Mouse (Mus musculus) left cerebral cortex, postnatal 36 days (tissue): Measurements from ENCODE around the gene Gnb1. TPM values are rescaled to one million over a fixed set of nuclear protein-coding genes. Genes with fewer than 3 reads are reported as not detected.
A peak's percentile ranks its signal among the peaks of the same experiment; 100 is the strongest.

Experiments used
- DNase-seq, 2 experiments: peaks; one replicate each; pipeline ENCODE4 v3.0.0; 2021 to 2022; ENCODE audit warnings: low spot score in 2 of 2, mixed read lengths in 1 of 2
- intact Hi-C: fragments of 180-260 bp; cut with DNase I; formaldehyde crosslinking; loops from one replicate; pipeline ENCODE4 v1.15.1; 2025
- total RNA-seq, 2 experiments: library from RNA; stranded (reverse); gene quantifications; 2 replicates each; pipeline ENCODE4 v1.2.3; 2021

The Gnb1 gene
- total RNA-seq, 2 experiments from 2014 or later = 857 to 949 TPM

- peak; percentile 97 to 98 for DNase-seq
- intact Hi-C loops = no loop called here
Observed at GRCm38 (mm10) chr4:155601091-155601996, 110.2 kb downstream of the Gnb1 start, which contains the start of gene Slc35e2. Gene Slc35e2 (plus strand): TSS chr4:155601416.

- DNase-seq = no peak
- intact Hi-C loops = no loop called here
Observed at GRCm38 (mm10) chr4:155601997-155602456, 110.9 kb downstream of the Gnb1 start.

- DNase-seq = no peak
- intact Hi-C loops = no loop called here
Observed at GRCm38 (mm10) chr4:155602753-155603152, 111.6 kb downstream of the Gnb1 start.

DNA sequence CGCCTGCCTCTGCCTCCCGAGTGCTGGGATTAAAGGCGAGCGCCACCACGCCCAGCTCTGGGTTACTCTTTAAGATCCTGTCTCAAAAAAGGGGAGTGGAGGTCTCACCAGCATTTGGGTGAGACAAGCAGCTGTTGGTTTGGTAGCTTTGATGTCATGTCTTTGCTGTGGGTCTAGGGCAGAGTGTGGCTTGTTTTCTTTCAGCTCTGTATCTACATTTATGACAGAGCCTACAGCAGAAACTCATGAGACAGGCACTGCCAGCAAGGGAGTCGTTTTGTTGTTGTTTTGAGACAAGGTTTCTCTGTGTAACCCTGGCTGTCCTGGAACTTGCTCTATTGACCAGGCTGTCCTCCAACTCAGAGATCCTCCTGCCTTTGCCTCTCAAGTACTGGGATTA is 112.6 kb downstream of the Gnb1 start:
- no peak for DNase-seq
- intact Hi-C loops = no loop called here

GRCm38 (mm10) chr4:155605132-155605531 is 114.0 kb downstream of the Gnb1 start:
- no peak for DNase-seq
- intact Hi-C loops = no loop called here

DNA sequence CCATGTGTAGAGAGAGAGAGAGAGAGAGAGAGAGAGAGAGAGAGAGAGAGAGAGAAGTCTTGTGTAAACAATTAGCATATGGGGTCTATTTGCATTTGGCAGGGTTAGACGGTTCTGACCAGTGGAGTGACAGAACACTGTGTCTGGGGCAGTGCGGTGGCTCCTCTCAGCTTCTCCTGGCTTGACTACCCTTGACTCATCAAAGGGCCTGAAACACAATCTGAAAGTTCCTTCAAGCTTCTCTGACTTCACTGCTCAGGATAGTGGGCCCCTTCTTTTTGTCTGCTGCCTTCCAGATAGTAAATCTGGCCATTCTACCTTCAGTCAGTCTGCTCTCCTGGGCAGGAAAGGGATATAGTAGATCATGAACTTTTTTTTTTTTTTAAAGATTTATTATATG is 115.7 kb downstream of the Gnb1 start:
- intact Hi-C loops = no loop called here

More for the DNA sequence above, 115.7 kb downstream of the Gnb1 start:
- DNase-seq = no peak

Other genes with a start within 250 kb of the Gnb1 start
- 10 to 100 TPM; 26.0 to 28.0 TPM for gene Faap20, start 241.6 kb upstream of the Gnb1 start, total RNA-seq
- gene Prkcz, start 130.0 kb upstream of the Gnb1 start, total RNA-seq = 100 to 1,000 TPM; 224 to 236 TPM
- 10 to 100 TPM; 69.6 to 79.8 TPM for gene Gabrd, start 93.2 kb upstream of the Gnb1 start, total RNA-seq
- gene Cfap74, start 82.2 kb upstream of the Gnb1 start, total RNA-seq = 10 to 100 TPM; 10.4 to 20.9 TPM
- 1 to 10 TPM; 1.8 to 2.2 TPM for gene Tmem52, start 22.2 kb upstream of the Gnb1 start, total RNA-seq
- gene Nadk, start 71.0 kb downstream of the Gnb1 start, total RNA-seq = 10 to 100 TPM; 56.0 to 59.6 TPM
- gene Slc35e2, start 110.1 kb downstream of the Gnb1 start, total RNA-seq = 10 to 100 TPM; 49.6 to 52.6 TPM
- gene Cdk11b, start 133.5 kb downstream of the Gnb1 start, total RNA-seq = 10 to 100 TPM; 44.0 to 53.0 TPM
- not detected for gene Gm10563, start 154.0 kb downstream of the Gnb1 start, total RNA-seq
- 1 to 10 TPM; 1.1 to 5.3 TPM for gene Mmp23, start 162.0 kb downstream of the Gnb1 start, total RNA-seq
- 100 to 1,000 TPM; 113 to 122 TPM for gene Mib2, start 177.8 kb downstream of the Gnb1 start, total RNA-seq
- 10 to 100 TPM; 26.4 to 35.9 TPM for gene Fndc10, start 203.0 kb downstream of the Gnb1 start, total RNA-seq
- gene Ssu72, start 213.4 kb downstream of the Gnb1 start, total RNA-seq = 100 to 1,000 TPM in 1 of 2 experiments, 10 to 100 TPM in 1; 87.0 to 104 TPM
- 10 to 100 TPM; 55.5 to 62.2 TPM for gene Tmem240, start 243.4 kb downstream of the Gnb1 start, total RNA-seq